Mouse (Mus musculus): ENCODE results near the gene Ilf3.

- TF ChIP-seq EP300 (IDR thresholded peaks at IDR 0.05; ENCODE audit: low read depth) (no peak), CTCF (IDR thresholded peaks at IDR 0.05; ENCODE audit: low read depth) (no peak)
These were observed 19.5 kb upstream of the Ilf3 start for GRCm38 (mm10) chr9:21348152-21348551.

Data from liver, embryonic 14.5 days (tissue).